Mouse (Mus musculus) layer of hippocampus, postnatal 10 days (tissue): ENCODE results near the gene Dmpk. TPM values are rescaled to one million over a fixed set of nuclear protein-coding genes. Genes with fewer than 3 reads are reported as not detected.

Source experiments
- DNase-seq, 2 experiments: peaks; one replicate each; pipeline ENCODE4 v3.0.0; 2021; ENCODE audit warnings: low spot score in 2 of 2
- total RNA-seq, 2 experiments: library from RNA; stranded (reverse); gene quantifications; 2 replicates each; pipeline ENCODE4 v1.2.3; 2021

The Dmpk gene
- total RNA-seq, 2 experiments from 2014 or later, result 33.3 to 37.2 TPM

GRCm38 (mm10) chr7:19094826-19095750 is 11.4 kb downstream of the Dmpk start:
- DNase-seq, result peak in 1 of 2 experiments; percentile 44

GRCm38 (mm10) chr7:19095751-19096110 is 12.1 kb downstream of the Dmpk start:
- DNase-seq, result peak in 1 of 2 experiments; percentile 38

GRCm38 (mm10) chr7:19096421-19096976 is 12.8 kb downstream of the Dmpk start:
- no peak for DNase-seq

GRCm38 (mm10) chr7:19097217-19097616 is 13.6 kb downstream of the Dmpk start:
- no peak for DNase-seq

GRCm38 (mm10) chr7:19097863-19098262 is 14.2 kb downstream of the Dmpk start:
- DNase-seq, result no peak

GRCm38 (mm10) chr7:19098811-19099210 is 15.2 kb downstream of the Dmpk start:
- no peak for DNase-seq

GRCm38 (mm10) chr7:19100290-19100689 is 16.6 kb downstream of the Dmpk start:
- no peak for DNase-seq

GRCm38 (mm10) chr7:19103741-19104140 is 20.1 kb downstream of the Dmpk start:
- no peak for DNase-seq

GRCm38 (mm10) chr7:19104486-19104885 is 20.8 kb downstream of the Dmpk start:
- no peak for DNase-seq

GRCm38 (mm10) chr7:19107436-19107835 is 23.8 kb downstream of the Dmpk start:
- DNase-seq, result no peak

GRCm38 (mm10) chr7:19109565-19109964 is 25.9 kb downstream of the Dmpk start:
- DNase-seq, result no peak

- peak; percentile 61 to 75 for DNase-seq
These were observed 34.6 kb downstream of the Dmpk start, which contains the start of gene Gm4969 for GRCm38 (mm10) chr7:19118028-19118771. TSS of gene Gm4969 (minus strand) at chr7:19118368.

GRCm38 (mm10) chr7:19119083-19119482 is 35.4 kb downstream of the Dmpk start:
- DNase-seq, result no peak

- peak; percentile 89 to 92 for DNase-seq
These were observed 36.2 kb downstream of the Dmpk start, which contains the start of gene Fbxo46 for GRCm38 (mm10) chr7:19119631-19120429. TSS of gene Fbxo46 (plus strand) at chr7:19119859.

GRCm38 (mm10) chr7:19121686-19122085 is 38.0 kb downstream of the Dmpk start:
- no peak for DNase-seq

GRCm38 (mm10) chr7:19124713-19125112 is 41.1 kb downstream of the Dmpk start:
- no peak for DNase-seq

- DNase-seq, result no peak
These were observed 44.1 kb downstream of the Dmpk start for GRCm38 (mm10) chr7:19127744-19128143.

- DNase-seq, result no peak
These were observed 45.7 kb downstream of the Dmpk start for GRCm38 (mm10) chr7:19129396-19129795.

GRCm38 (mm10) chr7:19130657-19131056 is 47.0 kb downstream of the Dmpk start:
- DNase-seq, result no peak

GRCm38 (mm10) chr7:19131324-19131848 is 47.7 kb downstream of the Dmpk start:
- DNase-seq, result peak; percentile 94 to 97

- DNase-seq, result no peak
These were observed 52.5 kb downstream of the Dmpk start for GRCm38 (mm10) chr7:19136168-19136567.
